Mouse (Mus musculus) layer of hippocampus, adult 9-11 months (tissue): ENCODE results near the gene Lmna.

Experiments used
- DNase-seq: peaks from one replicate; pipeline ENCODE4 v3.0.0; 2022

The Lmna gene

GRCm38 (mm10) chr3:88509692-88510420 lies at the start of gene Lmna:
Gene Lmna (minus strand): TSS chr3:88509956.
- DNase-seq, result peak; percentile 96

- no peak for DNase-seq
Observed at GRCm38 (mm10) chr3:88556616-88557015, 46.9 kb upstream of the Lmna start.

- DNase-seq, result no peak
Observed at GRCm38 (mm10) chr3:88555731-88556130, 46.0 kb upstream of the Lmna start.

DNA sequence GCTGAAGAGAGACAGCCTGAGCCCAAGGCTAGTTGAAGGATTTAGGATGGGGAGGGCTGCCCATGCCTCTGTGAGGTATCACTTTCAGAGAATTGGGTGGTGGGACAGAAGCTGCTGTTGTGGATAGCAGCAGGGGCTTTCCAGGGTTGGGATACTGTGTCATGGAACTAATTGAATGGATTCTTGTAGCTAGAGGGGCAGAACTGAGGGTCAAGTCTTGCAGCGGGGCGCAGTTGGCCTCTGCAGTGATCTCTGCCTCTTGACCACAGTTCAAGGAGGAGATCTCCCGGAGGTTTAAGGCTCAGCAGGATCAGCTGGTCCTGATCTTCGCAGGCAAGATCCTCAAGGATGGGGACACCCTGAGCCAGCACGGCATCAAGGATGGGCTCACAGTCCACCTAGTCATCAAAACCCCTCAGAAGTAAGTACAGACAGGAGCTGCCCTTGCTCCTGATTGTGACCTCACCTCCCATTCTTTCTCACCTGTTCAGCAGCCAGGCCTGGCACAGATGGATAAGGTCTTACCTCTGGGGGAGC lies 45.4 kb upstream of the Lmna start:
- DNase-seq, result no peak

DNA sequence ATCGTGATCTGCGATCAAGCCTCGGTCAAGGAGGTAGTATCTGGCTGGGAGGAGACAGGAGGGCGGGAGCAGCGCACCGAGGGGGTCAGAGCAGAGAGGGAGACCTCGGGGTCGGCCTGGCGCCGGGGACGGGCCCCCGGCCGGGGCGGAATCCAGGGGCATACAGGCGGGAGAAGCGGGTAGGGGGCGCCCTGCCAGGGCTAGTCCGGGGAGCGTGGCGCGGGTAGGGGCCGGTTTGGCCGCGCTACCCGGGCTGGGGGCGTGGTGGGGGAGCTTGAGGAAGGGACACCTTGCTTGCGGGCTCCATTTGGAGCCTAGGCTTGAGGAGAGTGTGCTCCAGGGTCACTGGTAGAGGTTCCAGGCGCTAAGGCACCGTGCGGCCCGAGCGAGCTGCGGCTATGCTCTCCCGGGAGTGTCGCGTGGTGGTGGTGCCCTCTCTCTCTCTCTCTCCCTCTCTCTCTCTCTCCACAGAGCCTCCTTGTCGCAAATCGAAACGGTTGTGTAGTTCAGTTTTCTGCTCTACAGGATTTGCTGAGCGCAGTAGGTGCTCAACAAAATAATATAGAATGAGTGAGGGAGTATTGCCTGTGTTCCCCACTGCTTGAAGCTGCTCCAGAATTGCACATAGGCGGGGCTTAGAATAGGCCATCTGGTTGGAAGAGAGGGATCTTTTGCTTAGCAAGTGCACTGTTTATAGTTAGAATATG lies 44.3 kb upstream of the Lmna start:
- DNase-seq, result no peak

- peak; percentile 86 for DNase-seq
Observed at GRCm38 (mm10) chr3:88553525-88553879, 43.7 kb upstream of the Lmna start, which contains the start of gene Ubqln4. Gene Ubqln4 (plus strand): TSS chr3:88553758.

GRCm38 (mm10) chr3:88552676-88553524 lies 43.1 kb upstream of the Lmna start, which contains the start of gene Lamtor2:
Gene Lamtor2 (minus strand): TSS chr3:88553074.
- peak; percentile 99 for DNase-seq

DNA sequence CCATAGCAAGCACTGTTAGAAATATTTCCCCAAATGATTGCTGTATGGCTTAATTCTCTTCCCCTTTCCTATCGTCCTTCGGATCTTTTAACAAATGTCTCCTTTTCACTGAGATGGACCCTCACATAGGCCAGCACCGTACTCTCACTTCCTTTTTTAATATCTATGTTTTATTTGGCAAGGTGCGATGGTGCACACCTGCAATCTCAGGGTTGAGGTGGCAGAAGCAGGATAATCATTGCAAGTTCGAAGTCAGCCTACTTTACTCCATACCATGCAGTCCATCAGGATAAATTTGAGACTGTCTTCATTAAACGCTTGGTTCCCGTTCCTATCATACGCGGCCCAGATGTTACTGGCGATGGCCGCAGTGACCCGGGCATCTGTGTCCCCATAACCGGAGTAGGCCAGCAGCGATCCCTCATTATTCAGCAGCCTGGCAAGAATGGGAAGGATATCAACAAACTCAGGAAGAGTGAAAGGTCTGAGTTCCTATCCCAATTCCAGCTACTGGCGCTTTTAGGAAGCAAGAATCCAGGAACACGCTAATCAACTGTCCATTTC lies 42.4 kb upstream of the Lmna start:
- DNase-seq, result no peak

GRCm38 (mm10) chr3:88551586-88551985 lies 41.8 kb upstream of the Lmna start:
- no peak for DNase-seq

GRCm38 (mm10) chr3:88548180-88548917 lies 38.6 kb upstream of the Lmna start, which contains the start of gene Rab25:
Gene Rab25 (minus strand): TSS chr3:88548300.
- DNase-seq, result no peak

GRCm38 (mm10) chr3:88546674-88547418 lies 37.1 kb upstream of the Lmna start:
- DNase-seq, result no peak

DNA sequence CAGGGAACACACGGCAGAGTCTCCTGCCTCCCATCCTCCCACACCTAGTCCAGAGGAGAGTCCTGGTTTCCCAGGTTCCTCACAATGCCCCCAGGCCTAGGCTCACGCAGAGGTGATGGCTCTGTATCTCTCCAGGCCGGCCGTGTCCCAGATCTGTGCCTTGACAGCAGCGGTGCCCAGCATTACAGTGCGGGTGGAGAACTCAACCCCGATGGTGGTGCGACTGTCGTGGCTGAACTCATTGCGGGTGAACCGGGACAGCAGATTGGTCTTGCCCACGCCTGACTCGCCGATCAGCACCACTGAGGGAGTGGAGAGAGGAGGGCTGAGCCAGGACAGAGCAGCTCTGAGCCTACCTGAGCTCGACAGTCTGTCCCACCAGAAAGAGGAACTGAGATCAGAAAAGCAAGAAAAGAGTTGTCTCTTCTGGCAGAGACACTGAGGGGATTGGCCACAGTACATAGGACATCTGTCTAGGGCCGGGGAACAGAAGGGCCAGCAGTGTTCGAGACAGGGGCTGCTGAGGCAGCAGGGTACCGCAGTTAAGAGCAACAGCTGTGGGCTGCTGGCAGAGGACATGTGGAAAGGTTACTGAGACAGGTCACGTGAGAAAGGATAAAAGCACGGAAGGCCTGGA lies 35.3 kb upstream of the Lmna start:
- no peak for DNase-seq

- no peak for DNase-seq
Observed at GRCm38 (mm10) chr3:88544514-88544913, 34.8 kb upstream of the Lmna start.

DNA sequence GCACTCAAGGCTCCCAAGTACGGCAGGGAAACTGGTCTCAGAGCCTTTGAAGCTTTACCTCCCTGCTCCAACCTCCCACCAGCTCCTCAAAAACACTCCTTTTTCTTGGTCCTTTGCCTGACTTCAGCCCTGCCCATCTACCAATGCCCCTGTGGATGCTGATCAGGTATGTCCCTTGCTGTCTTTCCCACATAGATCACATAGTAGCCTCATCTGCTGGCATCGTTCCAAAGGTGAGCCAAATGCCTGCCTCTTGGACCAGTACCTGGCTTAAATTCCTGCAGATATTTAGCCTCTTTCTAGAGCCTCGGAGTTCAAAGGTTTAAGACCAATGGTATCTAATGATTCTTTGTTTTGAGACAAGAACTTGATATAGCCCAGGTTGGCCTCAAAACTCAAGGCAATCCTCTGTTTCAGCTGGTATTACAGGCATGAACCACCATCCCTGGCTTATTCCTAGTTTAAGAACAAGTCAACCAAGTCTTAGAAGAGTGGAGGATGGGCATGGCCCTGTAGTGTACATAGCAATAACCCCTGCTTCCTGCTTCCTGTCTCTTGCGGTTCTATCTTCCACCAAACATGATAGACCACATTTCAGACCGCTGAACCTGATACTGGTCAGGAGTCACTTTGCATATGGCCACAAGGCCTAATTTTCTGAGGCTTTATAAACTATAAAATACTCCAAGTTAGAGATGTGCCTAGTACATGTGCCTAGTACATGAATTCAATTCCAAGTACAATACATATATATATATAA lies 34.1 kb upstream of the Lmna start:
- no peak for DNase-seq

DNA sequence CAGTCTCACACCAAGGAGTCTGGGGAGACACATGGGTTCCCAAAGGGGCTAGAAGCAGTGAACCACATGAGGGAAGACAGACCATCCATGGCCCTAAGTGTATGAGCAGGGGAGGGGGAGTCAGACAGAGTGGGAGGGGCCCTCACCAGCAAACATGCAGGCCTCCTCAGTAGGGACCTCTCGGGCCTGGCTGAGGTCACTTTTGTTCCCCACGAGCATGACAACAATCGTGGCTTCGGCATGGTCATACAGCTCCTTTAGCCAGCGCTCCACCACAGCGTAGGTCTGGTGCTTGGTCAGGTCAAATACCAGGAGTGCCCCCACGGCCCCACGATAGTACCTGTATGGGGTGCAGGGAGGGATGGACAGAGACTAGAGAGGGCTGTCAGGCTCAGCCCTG lies 33.4 kb upstream of the Lmna start:
- DNase-seq, result no peak

- DNase-seq, result no peak
Observed at GRCm38 (mm10) chr3:88542486-88542885, 32.7 kb upstream of the Lmna start.

GRCm38 (mm10) chr3:88541622-88542401 lies 32.1 kb upstream of the Lmna start:
- no peak for DNase-seq

GRCm38 (mm10) chr3:88540085-88540484 lies 30.3 kb upstream of the Lmna start:
- no peak for DNase-seq

DNA sequence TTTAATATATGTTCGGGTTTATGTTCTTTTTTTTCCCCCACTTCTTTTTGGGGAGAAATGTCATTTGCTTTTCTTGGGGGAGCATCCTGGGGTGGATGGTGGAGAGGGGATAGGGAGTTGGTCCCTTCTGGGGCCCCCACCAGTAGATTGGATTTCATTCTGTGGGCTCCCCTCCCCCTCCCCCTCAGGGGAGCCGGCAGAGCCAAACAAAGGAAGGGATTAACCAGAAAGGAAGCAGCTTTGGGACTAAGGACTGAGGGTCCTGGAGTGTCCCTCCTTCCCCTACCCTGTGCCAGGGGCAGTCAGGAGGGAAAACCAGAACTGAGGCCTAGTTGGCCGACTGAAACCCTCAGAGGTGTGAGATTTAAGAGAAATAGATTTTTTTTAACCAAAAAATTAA lies 29.6 kb upstream of the Lmna start:
- no peak for DNase-seq
